Mouse (Mus musculus) spleen, adult 2 months (tissue): ENCODE measurements around the gene Idh2.

Experiments
- CTCF ChIP-seq: fragments of 200-500 bp; IDR thresholded peaks from 2 replicates; pipeline ENCODE4 v1.5.1; 2011; ENCODE audit warnings: mild to moderate bottlenecking, inconsistent platforms; ENCODE audit not compliant: insufficient read depth, insufficient read length, insufficient replicate concordance; ENCODE audit errors: extremely low read depth
- POLR2A ChIP-seq: fragments of 200-500 bp; IDR thresholded peaks from 2 replicates; pipeline ENCODE4 v1.6.1; 2011; ENCODE audit warnings: low read depth, low read length, inconsistent platforms

- TF ChIP-seq CTCF (peak; percentile 19; the same call in 1 of the 2 replicates), POLR2A (no peak)
Observed at GRCm38 (mm10) chr7:80152152-80152551, 37.0 kb upstream of the Idh2 start.
